Mouse (Mus musculus) kidney, embryonic 16.5 days (tissue): ENCODE results near the gene Sidt1. TPM values are rescaled to one million over a fixed set of nuclear protein-coding genes. Genes with fewer than 3 reads are reported as not detected.
A peak's percentile ranks its signal among the peaks of the same experiment; 100 is the strongest.

Experiments used
- ATAC-seq: fragments of 200-750 bp; cut with Nextera tagmentation; 2 replicates; pipeline ENCODE4 v1.8.0; 2017; ENCODE audit warnings: moderate TSS enrichment; ENCODE audit not compliant: low FRiP score, low TSS enrichment
- H3K27ac ChIP-seq: fragments of 300-500 bp; sonication (generic); 2 replicates; pipeline ENCODE4 v1.5.1; 2014; ENCODE audit warnings: low read length
- H3K27me3 ChIP-seq: fragments of 300-500 bp; sonication (generic); 2 replicates; pipeline ENCODE4 v1.6.1; 2014; ENCODE audit warnings: low read length, control low read depth, mixed read lengths; ENCODE audit not compliant: insufficient read depth
- H3K36me3 ChIP-seq: fragments of 300-500 bp; sonication (generic); 2 replicates; pipeline ENCODE4 v1.6.1; 2014; ENCODE audit warnings: low read length, control low read depth, mixed read lengths; ENCODE audit not compliant: insufficient read depth
- H3K4me1 ChIP-seq: fragments of 300-500 bp; sonication (generic); 2 replicates; pipeline ENCODE4 v1.6.1; 2014; ENCODE audit warnings: low read length, control low read depth, mixed read lengths; ENCODE audit not compliant: insufficient read depth
- H3K4me2 ChIP-seq: fragments of 300-500 bp; sonication (generic); replicated peaks from 2 replicates; pipeline ENCODE4 v1.6.1; 2014; ENCODE audit warnings: low read depth, low read length
- H3K4me3 ChIP-seq: fragments of 300-500 bp; sonication (generic); 2 replicates; pipeline ENCODE4 v1.5.1; 2014; ENCODE audit warnings: mild to moderate bottlenecking, low read length
- H3K9ac ChIP-seq: fragments of 300-500 bp; sonication (generic); replicated peaks from 2 replicates; pipeline ENCODE4 v1.6.1; 2014; ENCODE audit warnings: low read length
- H3K9me3 ChIP-seq: fragments of 300-500 bp; sonication (generic); 2 replicates; pipeline ENCODE4 v1.6.1; 2016; ENCODE audit warnings: low read length, control low read depth
- WGBS: fragments of 180-500 bp; shearing (Covaris S2); extraction: QIAGEN DNeasy Blood & Tissue Kit; methylation state at CpG from one replicate; pipeline ENCODE4 v1.1.7; 2014; 5-methylcytosine and 5-hydroxymethylcytosine counted together
- polyA plus RNA-seq: library from polyadenylated mRNA; unstranded; fragments of >200 nt; fragmentation: Nextera tagmentation; extraction: Ambion mirVana; gene quantifications from 2 replicates; pipeline ENCODE4 v1.2.1, GENCODE M21; 2015

Sidt1 gene
- polyA plus RNA-seq, 1 experiment from 2014 or later, result 0.76 TPM

GRCm38 (mm10) chr16:44264916-44265315, 68.1 kb downstream of the Sidt1 start:
- no peak for ATAC-seq
- Histone ChIP-seq H3K9me3 (no peaks in the 10 kb centered on the region), H3K4me2 (no peak overlapping the region), H3K9ac (no peak overlapping the region), H3K27ac (no peak overlapping the region), H3K36me3 (no peaks in the 10 kb centered on the region), H3K4me3 (no peak overlapping the region), H3K4me1 (peaks cover 3% of the 10 kb centered on the region; the same call in 1 of the 2 replicates), H3K27me3 (no peaks in the 10 kb centered on the region)
- 91% methylated on average over 2 of the region's 2 CpGs for WGBS

GRCm38 (mm10) chr16:44257476-44257875, 75.5 kb downstream of the Sidt1 start:
- whole genome bisulfite sequencing, result 81% methylated on average over 3 of the region's 3 CpGs
- Histone ChIP-seq H3K36me3 (no peaks in the 10 kb centered on the region), H3K9me3 (no peaks in the 10 kb centered on the region), H3K27ac (no peak overlapping the region), H3K4me1 (no peaks in the 10 kb centered on the region), H3K9ac (no peak overlapping the region), H3K4me3 (no peak overlapping the region), H3K4me2 (no peak overlapping the region), H3K27me3 (no peaks in the 10 kb centered on the region)
- ATAC-seq, result no peak

GRCm38 (mm10) chr16:44254698-44255097, 78.3 kb downstream of the Sidt1 start:
- peak; percentile 86 for ATAC-seq
- H3K36me3 ChIP-seq, result no peaks in the 10 kb centered on the region
- WGBS, result 63% methylated on average over 7 of the region's 7 CpGs
- H3K4me3 ChIP-seq, result no peak overlapping the region
- peak overlapping the region; percentile 24; the same call in 1 of the 2 replicates for H3K27ac ChIP-seq
- H3K9ac ChIP-seq, result no peak overlapping the region
- no peaks in the 10 kb centered on the region for H3K4me1 ChIP-seq
- no peak overlapping the region for H3K4me2 ChIP-seq
- H3K27me3 ChIP-seq, result no peaks in the 10 kb centered on the region
- no peaks in the 10 kb centered on the region for H3K9me3 ChIP-seq

- Histone ChIP-seq H3K9me3 (no peaks in the 10 kb centered on the region), H3K9ac (no peak overlapping the region), H3K27ac (no peak overlapping the region; the same call in 1 of the 2 replicates), H3K36me3 (no peaks in the 10 kb centered on the region), H3K27me3 (no peaks in the 10 kb centered on the region), H3K4me1 (no peaks in the 10 kb centered on the region), H3K4me3 (no peak overlapping the region), H3K4me2 (no peak overlapping the region)
- 0 out of 2 replicates have a peak, but pooled peaks have one; percentile 12 for ATAC-seq
- 74% methylated on average over 7 of the region's 7 CpGs for WGBS
These were observed 79.0 kb downstream of the Sidt1 start for GRCm38 (mm10) chr16:44253797-44254634.

GRCm38 (mm10) chr16:44252735-44253134, 80.3 kb downstream of the Sidt1 start:
- H3K9ac ChIP-seq, result no peak overlapping the region
- no peak for ATAC-seq
- WGBS, result 92% methylated on average over 3 of the region's 3 CpGs
- no peaks in the 10 kb centered on the region for H3K9me3 ChIP-seq
- H3K27ac ChIP-seq, result no peak overlapping the region
- no peaks in the 10 kb centered on the region for H3K27me3 ChIP-seq
- no peak overlapping the region for H3K4me2 ChIP-seq
- no peaks in the 10 kb centered on the region for H3K36me3 ChIP-seq
- H3K4me3 ChIP-seq, result no peak overlapping the region
- no peaks in the 10 kb centered on the region for H3K4me1 ChIP-seq

GRCm38 (mm10) chr16:44249985-44250384, 83.0 kb downstream of the Sidt1 start:
- Histone ChIP-seq H3K36me3 (no peaks in the 10 kb centered on the region), H3K4me1 (no peaks in the 10 kb centered on the region), H3K9ac (no peak overlapping the region), H3K27ac (no peak overlapping the region), H3K27me3 (no peaks in the 10 kb centered on the region), H3K4me2 (no peak overlapping the region), H3K4me3 (no peak overlapping the region), H3K9me3 (0 out of 2 replicates have a peak, but pooled peaks cover 4% of the 10 kb centered on the region)
- ATAC-seq, result no peak
- WGBS, result 79% methylated on average over 10 of the region's 10 CpGs

- Histone ChIP-seq H3K4me1 (no peaks in the 10 kb centered on the region), H3K4me3 (no peak overlapping the region), H3K36me3 (no peaks in the 10 kb centered on the region), H3K27ac (no peak overlapping the region), H3K9me3 (0 out of 2 replicates have a peak, but pooled peaks cover 4% of the 10 kb centered on the region), H3K9ac (no peak overlapping the region), H3K27me3 (no peaks in the 10 kb centered on the region), H3K4me2 (no peak overlapping the region)
- WGBS, result 73% methylated on average over 7 of the region's 7 CpGs
- ATAC-seq, result no peak
These were observed 89.7 kb downstream of the Sidt1 start for GRCm38 (mm10) chr16:44243323-44243722.

- Histone ChIP-seq H3K36me3 (no peaks in the 10 kb centered on the region), H3K9ac (no peak overlapping the region), H3K27me3 (no peaks in the 10 kb centered on the region), H3K9me3 (0 out of 2 replicates have a peak, but pooled peaks cover 4% of the 10 kb centered on the region), H3K4me2 (no peak overlapping the region), H3K4me1 (no peaks in the 10 kb centered on the region), H3K4me3 (no peak overlapping the region), H3K27ac (no peak overlapping the region)
- ATAC-seq, result peak; percentile 65; the same call in 1 of the 2 replicates
- 0% methylated on average over 1 of the region's 1 CpGs for WGBS
These were observed 90.4 kb downstream of the Sidt1 start for GRCm38 (mm10) chr16:44242633-44243032.

- no peak overlapping the region for H3K9ac ChIP-seq
- no peak overlapping the region for H3K4me3 ChIP-seq
- 63% methylated on average over 8 of the region's 8 CpGs for WGBS
- no peak for ATAC-seq
- no peak overlapping the region for H3K4me2 ChIP-seq
- H3K36me3 ChIP-seq, result no peaks in the 10 kb centered on the region
- H3K27ac ChIP-seq, result no peak overlapping the region
- H3K4me1 ChIP-seq, result no peaks in the 10 kb centered on the region
- no peaks in the 10 kb centered on the region for H3K9me3 ChIP-seq
- H3K27me3 ChIP-seq, result no peaks in the 10 kb centered on the region
These were observed 92.6 kb downstream of the Sidt1 start for GRCm38 (mm10) chr16:44240406-44240805.

- no peak for ATAC-seq
These were observed 94.1 kb downstream of the Sidt1 start for GRCm38 (mm10) chr16:44238835-44239263.

More at GRCm38 (mm10) chr16:44238835-44239263, 94.1 kb downstream of the Sidt1 start:
- Histone ChIP-seq H3K27ac (no peak overlapping the region), H3K27me3 (no peaks in the 10 kb centered on the region), H3K9me3 (no peaks in the 10 kb centered on the region), H3K4me3 (no peak overlapping the region), H3K9ac (no peak overlapping the region), H3K4me2 (no peak overlapping the region), H3K36me3 (no peaks in the 10 kb centered on the region), H3K4me1 (no peaks in the 10 kb centered on the region)
- WGBS, result 42% methylated on average over 10 of the region's 10 CpGs
